Mouse (Mus musculus): Measurements from ENCODE around the gene Pom121l2. TPM values are rescaled to one million over a fixed set of nuclear protein-coding genes. Genes with fewer than 3 reads are reported as not detected.

Gene Pom121l2
- polyA plus RNA-seq, 1 experiment from 2014 or later: 0.06 TPM

DNA sequence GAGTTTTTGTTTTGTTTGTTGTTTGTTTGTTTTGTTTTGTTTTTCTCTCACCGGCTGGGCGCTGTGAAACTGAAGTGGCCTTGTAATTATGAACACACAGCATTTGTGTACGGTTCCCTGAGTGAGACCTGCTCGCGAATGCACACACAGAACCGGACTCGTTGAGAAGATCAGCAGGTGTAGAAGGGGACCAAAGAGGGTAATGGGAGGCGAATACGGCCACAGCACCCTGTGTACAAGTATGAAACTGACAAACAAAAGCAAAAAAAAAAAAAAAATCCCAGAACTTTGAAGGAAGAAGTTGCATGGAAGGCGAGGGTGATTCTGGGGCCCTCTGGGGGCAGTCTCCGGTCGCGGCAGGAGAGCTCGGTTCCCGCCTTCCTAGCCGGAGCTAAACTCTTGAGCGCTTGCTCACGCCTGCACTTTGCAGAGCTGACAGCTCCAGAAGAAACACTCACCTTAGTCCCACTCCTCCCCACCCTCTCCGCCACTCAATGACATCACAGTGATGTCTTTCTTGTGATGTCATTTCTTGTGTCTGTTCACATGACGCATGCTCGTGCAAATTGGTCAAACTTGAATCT is 14.4 kb downstream of the Pom121l2 start:
- no peaks in the 10 kb centered on the region for H3K36me3 ChIP-seq
- H3K4me3 ChIP-seq (replicated peaks): peak overlapping the region; percentile 42
- H3K4me2 ChIP-seq (replicated peaks): peak overlapping the region; percentile 61
- WGBS: under 1% methylated on average over 21 of the region's 21 CpGs
- H3K27ac ChIP-seq: no peak overlapping the region
- no peaks in the 10 kb centered on the region for H3K9me3 ChIP-seq
- H3K4me1 ChIP-seq (replicated peaks): peaks cover 6% of the 10 kb centered on the region; the same call in 1 of the 2 replicates
- H3K27me3 ChIP-seq (replicated peaks): peaks cover 45% of the 10 kb centered on the region
- H3K9ac ChIP-seq: peak overlapping the region; percentile 4; the same call in 1 of the 2 replicates
- peak; percentile 80 for ATAC-seq

DNA sequence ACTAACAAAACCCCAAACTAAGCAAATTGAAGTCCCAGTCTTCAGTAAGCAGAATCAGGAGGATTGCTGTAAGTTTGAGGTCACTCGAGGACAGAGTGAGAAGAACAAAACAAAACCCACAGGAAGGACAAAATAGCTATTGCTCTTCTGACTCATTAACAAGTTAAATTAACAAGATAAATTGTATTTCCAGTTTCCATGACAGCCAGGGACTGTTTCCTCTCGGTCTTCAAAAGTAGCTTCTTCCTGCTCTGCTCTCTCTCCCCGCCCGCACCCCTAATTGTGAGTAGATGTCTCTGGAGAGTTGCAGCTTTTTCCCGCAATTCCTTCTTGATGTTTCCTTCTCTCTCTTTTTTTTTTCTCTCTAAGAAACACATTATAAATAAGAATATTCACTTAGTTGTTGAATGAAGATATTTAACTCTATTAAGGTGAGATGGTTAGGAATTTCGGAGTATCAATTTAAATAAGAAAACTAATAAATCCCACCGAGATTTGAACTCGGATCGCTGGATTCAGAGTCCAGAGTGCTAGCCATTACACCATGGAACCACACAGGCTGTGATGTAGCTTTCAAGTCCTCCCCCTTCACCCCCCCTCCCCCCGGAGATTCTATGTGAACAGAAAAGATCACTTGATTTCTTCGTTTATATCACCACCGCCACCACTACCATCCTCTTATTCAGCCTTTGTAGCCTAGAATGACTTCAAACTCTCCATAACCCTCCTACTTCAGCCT is 15.3 kb downstream of the Pom121l2 start:
- H3K27ac ChIP-seq: no peak overlapping the region
- no peaks in the 10 kb centered on the region for H3K9me3 ChIP-seq
- H3K4me2 ChIP-seq (replicated peaks): peak overlapping the region; percentile 61
- 3% methylated on average over 12 of the region's 12 CpGs for WGBS
- H3K36me3 ChIP-seq: no peaks in the 10 kb centered on the region
- peaks cover 52% of the 10 kb centered on the region for H3K27me3 ChIP-seq (replicated peaks)
- peaks cover 6% of the 10 kb centered on the region; the same call in 1 of the 2 replicates for H3K4me1 ChIP-seq (replicated peaks)
- H3K9ac ChIP-seq: no peak overlapping the region
- peak; percentile 46; the same call in 1 of the 2 replicates for ATAC-seq
- peak overlapping the region; percentile 42 for H3K4me3 ChIP-seq (replicated peaks)

- ATAC-seq: no peak
- H3K27me3 ChIP-seq (replicated peaks): peaks cover 58% of the 10 kb centered on the region
- WGBS: 2% methylated on average over 13 of the region's 13 CpGs
- H3K9me3 ChIP-seq: no peaks in the 10 kb centered on the region
- H3K4me3 ChIP-seq (replicated peaks): peak overlapping the region; percentile 21
- no peak overlapping the region for H3K27ac ChIP-seq
- H3K4me2 ChIP-seq (replicated peaks): peak overlapping the region; percentile 61
- peaks cover 6% of the 10 kb centered on the region; the same call in 1 of the 2 replicates for H3K4me1 ChIP-seq (replicated peaks)
- H3K36me3 ChIP-seq: no peaks in the 10 kb centered on the region
- H3K9ac ChIP-seq: no peak overlapping the region
Observed at GRCm38 (mm10) chr13:21996840-21997185, 15.8 kb downstream of the Pom121l2 start.

DNA sequence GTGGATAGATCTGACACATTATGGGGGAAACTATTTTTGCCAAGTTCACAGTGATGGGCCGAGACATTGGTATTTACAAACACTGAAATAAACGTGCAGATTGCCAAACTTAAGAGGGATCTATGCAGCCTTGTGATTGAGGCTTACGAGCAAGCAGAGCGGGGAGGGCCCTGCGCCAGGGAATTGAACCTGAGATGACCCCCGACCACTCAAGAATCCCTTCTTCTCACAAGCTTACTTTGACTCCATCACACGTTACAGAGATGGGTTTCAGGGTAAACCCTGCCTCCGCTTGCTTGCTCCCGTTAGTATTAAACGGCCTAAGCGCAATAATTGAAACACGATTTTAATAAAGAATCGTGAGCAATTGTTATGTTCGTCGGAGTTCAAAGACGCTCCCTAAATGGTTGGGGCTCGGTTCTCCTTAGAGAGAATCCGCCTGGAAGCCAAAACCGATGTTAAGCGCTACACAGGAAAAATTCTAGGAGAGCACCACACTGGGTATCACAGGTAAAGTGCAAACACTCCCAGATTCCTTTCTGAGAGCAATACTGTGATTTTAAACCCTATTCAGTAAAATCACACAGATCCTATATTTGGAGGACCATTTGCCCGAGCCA is 16.3 kb downstream of the Pom121l2 start:
- 2% methylated on average over 21 of the region's 21 CpGs for WGBS
- no peak overlapping the region for H3K9ac ChIP-seq
- H3K9me3 ChIP-seq: no peaks in the 10 kb centered on the region
- no peaks in the 10 kb centered on the region for H3K36me3 ChIP-seq
- peak overlapping the region; percentile 61 for H3K4me2 ChIP-seq (replicated peaks)
- ATAC-seq: no peak
- peak overlapping the region; percentile 21 for H3K4me3 ChIP-seq (replicated peaks)
- no peak overlapping the region for H3K27ac ChIP-seq
- peaks cover 63% of the 10 kb centered on the region for H3K27me3 ChIP-seq (replicated peaks)
- H3K4me1 ChIP-seq (replicated peaks): peaks cover 6% of the 10 kb centered on the region; the same call in 1 of the 2 replicates

- ATAC-seq: no peak
- Histone ChIP-seq H3K27me3 (replicated peaks) (peaks cover 66% of the 10 kb centered on the region), H3K9ac (no peak overlapping the region), H3K27ac (no peak overlapping the region), H3K9me3 (no peaks in the 10 kb centered on the region), H3K4me1 (replicated peaks) (peaks cover 6% of the 10 kb centered on the region; the same call in 1 of the 2 replicates), H3K36me3 (no peaks in the 10 kb centered on the region), H3K4me2 (replicated peaks) (peak overlapping the region; percentile 61), H3K4me3 (replicated peaks) (no peak overlapping the region)
- 6% methylated on average over 4 of the region's 4 CpGs for WGBS
Observed at GRCm38 (mm10) chr13:21997821-21998220, 16.8 kb downstream of the Pom121l2 start.

- Histone ChIP-seq H3K9me3 (no peaks in the 10 kb centered on the region), H3K4me1 (replicated peaks) (peaks cover 6% of the 10 kb centered on the region; the same call in 1 of the 2 replicates), H3K4me3 (replicated peaks) (no peak overlapping the region), H3K27me3 (replicated peaks) (peaks cover 69% of the 10 kb centered on the region), H3K27ac (no peak overlapping the region), H3K4me2 (replicated peaks) (no peak overlapping the region), H3K36me3 (no peaks in the 10 kb centered on the region), H3K9ac (no peak overlapping the region)
- 28% methylated on average over 3 of the region's 3 CpGs for WGBS
- no peak for ATAC-seq
Observed at GRCm38 (mm10) chr13:21998412-21998811, 17.4 kb downstream of the Pom121l2 start.

DNA sequence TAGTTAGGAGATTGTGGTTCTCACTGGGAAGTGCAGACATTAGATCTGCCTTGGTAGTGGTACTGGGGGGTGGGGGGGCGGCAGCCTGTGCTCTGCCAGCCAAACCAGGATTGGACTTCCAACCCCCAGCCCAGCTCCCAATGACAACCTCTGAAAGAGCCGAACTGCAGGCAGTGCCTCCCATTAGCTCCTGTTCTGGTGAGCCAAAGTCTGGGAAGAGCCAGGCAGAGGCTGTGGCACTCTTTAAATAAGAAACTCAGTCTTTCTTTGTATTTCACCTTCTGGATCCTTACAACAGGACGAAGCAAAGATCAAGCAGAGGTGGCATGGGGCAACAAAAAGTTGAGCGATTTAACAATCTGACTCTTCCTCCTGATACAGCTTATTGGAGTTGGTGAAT is 18.2 kb downstream of the Pom121l2 start:
- ATAC-seq: no peak

DNA sequence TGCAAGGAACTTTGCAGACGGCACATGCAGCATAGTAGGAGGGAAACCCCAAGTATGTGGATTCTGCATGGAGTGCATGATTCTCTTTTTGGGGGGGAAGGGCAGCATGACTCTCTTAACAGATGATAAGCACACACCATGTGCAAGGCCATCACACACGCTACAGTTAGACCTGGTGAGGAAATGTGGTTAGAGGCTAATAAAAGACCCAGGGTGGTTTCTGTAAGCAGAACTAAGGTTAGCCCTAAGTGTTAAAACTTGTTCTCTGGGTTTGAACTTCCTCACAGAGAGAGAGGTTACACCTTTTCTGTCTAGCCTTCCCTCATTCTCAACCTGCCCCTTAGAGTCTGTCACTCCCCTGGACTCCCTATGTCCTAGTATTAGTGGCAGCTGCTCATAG is 20.4 kb downstream of the Pom121l2 start:
- no peak overlapping the region for H3K9ac ChIP-seq
- H3K27ac ChIP-seq: no peak overlapping the region
- peaks cover 87% of the 10 kb centered on the region for H3K27me3 ChIP-seq (replicated peaks)
- no peaks in the 10 kb centered on the region for H3K9me3 ChIP-seq
- H3K4me1 ChIP-seq (replicated peaks): peaks cover 10% of the 10 kb centered on the region; the same call in 1 of the 2 replicates
- ATAC-seq: no peak
- 76% methylated on average over 2 of the region's 2 CpGs for WGBS
- H3K4me2 ChIP-seq (replicated peaks): no peak overlapping the region
- no peaks in the 10 kb centered on the region for H3K36me3 ChIP-seq
- H3K4me3 ChIP-seq (replicated peaks): no peak overlapping the region

More for the DNA sequence above, 18.2 kb downstream of the Pom121l2 start:
- Histone ChIP-seq H3K4me3 (replicated peaks) (no peak overlapping the region), H3K4me2 (replicated peaks) (no peak overlapping the region), H3K4me1 (replicated peaks) (peaks cover 6% of the 10 kb centered on the region; the same call in 1 of the 2 replicates), H3K27ac (no peak overlapping the region), H3K9ac (no peak overlapping the region), H3K27me3 (replicated peaks) (peaks cover 76% of the 10 kb centered on the region), H3K36me3 (no peaks in the 10 kb centered on the region), H3K9me3 (no peaks in the 10 kb centered on the region)
- WGBS: 37% methylated on average over 4 of the region's 4 CpGs

DNA sequence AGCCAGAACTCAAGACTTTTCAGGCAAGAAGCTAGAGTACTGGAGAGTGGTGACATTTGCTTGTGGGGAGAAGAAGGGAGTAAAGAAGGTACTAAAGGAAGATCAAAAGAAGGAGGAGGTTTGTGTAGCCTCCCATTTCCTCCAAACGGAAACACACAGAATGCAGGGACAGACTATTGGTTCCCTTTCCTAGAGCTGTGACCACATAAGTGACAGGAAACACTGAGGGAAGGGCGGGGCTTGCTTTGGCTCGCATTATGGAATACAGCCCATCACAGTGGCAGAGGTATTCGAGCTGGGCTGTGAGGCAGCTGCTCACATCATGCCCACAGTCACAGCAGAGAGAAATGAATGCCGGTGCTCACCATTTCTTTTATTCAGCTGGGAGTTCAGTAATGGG is 20.8 kb downstream of the Pom121l2 start:
- Histone ChIP-seq H3K9ac (no peak overlapping the region), H3K4me2 (replicated peaks) (no peak overlapping the region), H3K4me3 (replicated peaks) (no peak overlapping the region), H3K9me3 (no peaks in the 10 kb centered on the region), H3K27ac (no peak overlapping the region), H3K4me1 (replicated peaks) (peaks cover 13% of the 10 kb centered on the region; the same call in 1 of the 2 replicates), H3K36me3 (no peaks in the 10 kb centered on the region), H3K27me3 (replicated peaks) (peaks cover 87% of the 10 kb centered on the region)
- ATAC-seq: no peak
- 25% methylated on average over 5 of the region's 5 CpGs for WGBS

GRCm38 (mm10) chr13:22005605-22006333 is 24.8 kb downstream of the Pom121l2 start:
- Histone ChIP-seq H3K9ac (peak overlapping the region; percentile 51), H3K36me3 (no peaks in the 10 kb centered on the region), H3K4me3 (replicated peaks) (peak overlapping the region; percentile 57), H3K27me3 (replicated peaks) (peaks cover 86% of the 10 kb centered on the region), H3K4me2 (replicated peaks) (peak overlapping the region; percentile 97), H3K27ac (no peak overlapping the region), H3K4me1 (replicated peaks) (peaks cover 10% of the 10 kb centered on the region; the same call in 1 of the 2 replicates), H3K9me3 (no peaks in the 10 kb centered on the region)
- ATAC-seq: peak; percentile 94
- under 1% methylated on average over 45 of the region's 45 CpGs for WGBS

DNA sequence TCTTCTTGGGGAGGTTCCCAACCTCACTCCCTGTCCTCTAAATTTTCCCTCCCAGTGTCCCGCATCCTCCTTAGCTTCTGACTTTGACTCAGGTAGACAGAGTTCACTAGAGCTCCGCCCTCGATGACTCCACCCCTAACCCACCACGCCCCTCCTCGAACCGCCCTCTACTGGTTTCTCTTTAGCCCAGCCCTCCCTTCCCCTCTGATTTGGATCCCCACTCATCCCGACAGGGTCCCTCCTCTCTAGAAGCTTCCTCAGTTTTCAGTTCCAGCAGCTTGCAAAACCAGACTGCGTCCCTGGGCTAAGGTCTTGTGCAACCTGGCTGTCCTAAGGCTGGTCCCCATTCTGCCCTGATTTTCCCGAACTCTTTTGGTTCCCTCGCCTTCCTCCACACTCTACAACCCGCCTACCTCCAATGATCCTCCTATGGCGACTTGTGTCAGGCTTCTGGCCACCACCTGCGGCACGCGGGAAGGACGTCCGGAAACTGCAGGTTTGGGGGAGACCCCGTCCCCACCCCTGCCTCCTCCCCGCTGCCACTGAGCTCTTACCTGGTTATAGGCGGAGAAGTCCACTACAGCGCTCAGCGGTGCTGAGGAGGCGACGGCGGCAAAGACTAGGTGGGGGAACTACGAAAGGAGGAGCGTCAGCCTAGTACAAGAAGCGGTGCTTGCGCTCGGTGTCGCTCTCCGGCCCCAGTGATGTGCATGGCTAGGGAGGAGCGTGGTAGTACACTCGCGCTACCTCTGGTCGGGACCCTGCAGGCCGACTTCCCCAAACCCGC is 25.5 kb downstream of the Pom121l2 start:
- Histone ChIP-seq H3K9me3 (no peaks in the 10 kb centered on the region), H3K4me2 (replicated peaks) (peak overlapping the region; percentile 97), H3K4me3 (replicated peaks) (peak overlapping the region; percentile 57), H3K4me1 (replicated peaks) (peaks cover 10% of the 10 kb centered on the region; the same call in 1 of the 2 replicates), H3K36me3 (no peaks in the 10 kb centered on the region), H3K27ac (no peak overlapping the region), H3K27me3 (replicated peaks) (peaks cover 83% of the 10 kb centered on the region), H3K9ac (peak overlapping the region; percentile 51)
- under 1% methylated on average over 38 of the region's 38 CpGs for WGBS
- ATAC-seq: peak; percentile 97

Measured in intestine, embryonic 15.5 days (tissue).